Comparison of ENCODE assay signal across 12 mouse cellular contexts in the genomic region with DNA sequence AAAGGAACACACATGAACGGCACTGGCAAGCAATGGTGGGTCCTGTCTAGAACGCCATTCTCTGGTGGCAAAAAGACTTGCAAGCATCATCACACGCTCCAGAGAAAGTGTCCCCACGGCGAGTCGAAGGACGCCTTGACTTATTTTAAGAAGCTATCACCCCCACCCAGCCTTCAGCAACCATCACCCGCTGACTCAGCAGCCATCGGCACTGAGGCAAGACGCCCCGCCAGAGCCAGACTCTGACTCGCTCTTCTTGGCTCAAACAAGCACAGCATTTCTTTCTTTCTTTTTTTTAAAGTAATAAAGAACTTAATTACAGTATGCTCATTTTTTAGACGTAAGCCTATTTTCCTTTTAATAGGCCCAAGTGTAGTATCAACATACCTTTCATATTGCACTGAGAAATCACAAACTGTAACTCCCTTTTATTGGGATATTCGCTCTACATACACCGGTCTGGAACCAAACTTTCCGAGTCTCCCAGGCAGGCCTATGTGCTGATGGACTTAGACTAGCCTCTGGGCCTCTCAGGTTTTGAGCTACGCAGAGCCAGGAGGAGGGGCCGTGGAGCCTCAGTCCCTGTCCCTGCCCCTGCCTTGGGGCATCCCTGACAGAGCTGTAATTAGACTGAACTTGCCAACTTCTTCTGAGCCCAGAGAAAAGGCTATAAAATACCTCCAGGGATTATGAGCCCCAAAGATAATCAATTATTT. TPM values are rescaled to one million over a fixed set of nuclear protein-coding genes. Genes with fewer than 3 reads are reported as not detected.
DNase-seq lines count a peak whose midpoint lies in the region; ATAC-seq lines count a peak whose summit lies in the region.
"Had no signal": no experiment of that assay in that cellular context is flagged by ENCODE, and none has a peak within 500 bp of the region (broad histone marks: within the 10 kb centered on the region; RNA-seq: fewer than 3 reads in every experiment).

No protein-coding gene starts in this region.

- H3K4me3 ChIP-seq in neural tube, embryonic 15.5 days (replicated peaks), result no peak overlapping the region
- no peak overlapping the region for H3K4me3 ChIP-seq in heart, embryonic 12.5 days
- H3K4me3 ChIP-seq: liver, embryonic 13.5 days; myocyte had no signal

- H3K36me3 ChIP-seq in neural tube, embryonic 15.5 days, result no peaks in the 10 kb centered on the region
- no peaks in the 10 kb centered on the region for H3K36me3 ChIP-seq in heart, embryonic 12.5 days
- H3K36me3 ChIP-seq: liver, embryonic 13.5 days had no signal

- H3K9me3 ChIP-seq in neural tube, embryonic 15.5 days (replicated peaks), result no peaks in the 10 kb centered on the region
- no peaks in the 10 kb centered on the region for H3K9me3 ChIP-seq in heart, embryonic 12.5 days (replicated peaks)
- H3K9me3 ChIP-seq: liver, embryonic 13.5 days had no signal

- H3K4me1 ChIP-seq in neural tube, embryonic 15.5 days, result peaks cover 47% of the 10 kb centered on the region
- H3K4me1 ChIP-seq in heart, embryonic 12.5 days (replicated peaks), result peaks cover 76% of the 10 kb centered on the region
- H3K4me1 ChIP-seq: liver, embryonic 13.5 days had no signal

- peak; percentile 60; the same call in 1 of the 2 replicates for ATAC-seq in neural tube, embryonic 15.5 days (ENCODE audit: low FRiP score)
- ATAC-seq in heart, embryonic 12.5 days (ENCODE audit: insufficient number of reproducible peaks, low FRiP score), result no peak
- ATAC-seq: intestine, postnatal 0 days had no signal

- H3K9ac ChIP-seq in neural tube, embryonic 15.5 days (replicated peaks), result no peak overlapping the region
- 0 out of 2 replicates have a peak overlapping the region, but pooled peaks have one; percentile 14 for H3K9ac ChIP-seq in heart, embryonic 12.5 days
- H3K9ac ChIP-seq: liver, embryonic 13.5 days had no signal

- no peak overlapping the region for H3K27ac ChIP-seq in neural tube, embryonic 15.5 days (replicated peaks)
- H3K27ac ChIP-seq in heart, embryonic 12.5 days (ENCODE audit: poor library complexity, severe bottlenecking), result no peak overlapping the region
- H3K27ac ChIP-seq: liver, embryonic 13.5 days; stomach, postnatal 0 days had no signal

- DNase-seq in embryo, embryonic 10 days (ENCODE audit: low spot score), result peak; percentile 57
- no peak for DNase-seq in embryo, embryonic 11 days
- no peak for DNase-seq in neural tube, embryonic 10.5 days (ENCODE audit: extremely low spot score, low spot score)
- DNase-seq in skeletal muscle tissue, adult 2 months (ENCODE audit: low read depth, low spot score), result peak; percentile 30
- DNase-seq in cerebellum, adult 9-10 months, result no peak
- no peak for DNase-seq in thymus, postnatal 25 days
- DNase-seq: liver, embryonic 13.5 days had no signal

- 0 out of 2 replicates have a peak, but pooled peaks cover 2% of the 10 kb centered on the region for H3K27me3 ChIP-seq in neural tube, embryonic 15.5 days (replicated peaks)
- no peaks in the 10 kb centered on the region for H3K27me3 ChIP-seq in heart, embryonic 12.5 days (replicated peaks)

- WGBS in neural tube, embryonic 15.5 days, result 56% methylated on average over 18 of the region's 18 CpGs
- 52% methylated on average over 18 of the region's 18 CpGs for WGBS in heart, embryonic 12.5 days

- no peak overlapping the region for H3K4me2 ChIP-seq in neural tube, embryonic 15.5 days
- no peak overlapping the region for H3K4me2 ChIP-seq in heart, embryonic 12.5 days
- H3K4me2 ChIP-seq: liver, embryonic 13.5 days had no signal

RNA-seq across cellular contexts. Expression of gene Ror2, which starts 55.3 kb away (rescaled TPM):
- 3.4 and 4.8 TPM in 2 replicates for polyA plus RNA-seq in neural tube, embryonic 15.5 days (2015; fragmentation: Nextera tagmentation; extraction: Ambion mirVana)
- 28.3 and 30.7 TPM in 2 replicates for polyA plus RNA-seq in heart, embryonic 12.5 days (2016; fragmentation: Nextera tagmentation; extraction: Ambion mirVana)

Comparison
In these comparisons a context has a peak if more than half of its experiments do, and no peak if none do; other contexts are left out.
1. DNase-seq: peak in embryo, embryonic 10 days (single experiment) and skeletal muscle tissue, adult 2 months (single experiment); none in embryo, embryonic 11 days (single experiment), neural tube, embryonic 10.5 days (single experiment), cerebellum, adult 9-10 months (single experiment) and thymus, postnatal 25 days (single experiment).